Mouse (Mus musculus) testis, adult 2 months (tissue): ENCODE data around the gene Casz1.

Experiments used
- CTCF ChIP-seq: fragments of 200-500 bp; IDR thresholded peaks from 2 replicates; pipeline ENCODE4 v1.5.1; 2012; ENCODE audit warnings: low read depth, mild to moderate bottlenecking, inconsistent platforms, low read length, moderate library complexity; ENCODE audit not compliant: control insufficient read depth, insufficient read depth, insufficient replicate concordance
- POLR2A ChIP-seq: fragments of 200-500 bp; IDR thresholded peaks from 2 replicates; pipeline ENCODE4 v1.6.1; 2012; ENCODE audit warnings: low read depth, mild to moderate bottlenecking, inconsistent platforms, low read length, moderate library complexity; ENCODE audit not compliant: control insufficient read depth

- TF ChIP-seq POLR2A = no peak
- no peak for TF ChIP-seq CTCF
These were observed 141.8 kb downstream of the Casz1 start for GRCm38 (mm10) chr4:148946071-148946470.
